Mouse (Mus musculus) ovary, adult 18-20 months (tissue): ENCODE measurements around the gene Inhbb.

ENCODE experiments used
- DNase-seq: peaks from one replicate; pipeline ENCODE4 v3.0.0; 2022; ENCODE audit warnings: low spot score, mixed read lengths

Inhbb gene

DNA sequence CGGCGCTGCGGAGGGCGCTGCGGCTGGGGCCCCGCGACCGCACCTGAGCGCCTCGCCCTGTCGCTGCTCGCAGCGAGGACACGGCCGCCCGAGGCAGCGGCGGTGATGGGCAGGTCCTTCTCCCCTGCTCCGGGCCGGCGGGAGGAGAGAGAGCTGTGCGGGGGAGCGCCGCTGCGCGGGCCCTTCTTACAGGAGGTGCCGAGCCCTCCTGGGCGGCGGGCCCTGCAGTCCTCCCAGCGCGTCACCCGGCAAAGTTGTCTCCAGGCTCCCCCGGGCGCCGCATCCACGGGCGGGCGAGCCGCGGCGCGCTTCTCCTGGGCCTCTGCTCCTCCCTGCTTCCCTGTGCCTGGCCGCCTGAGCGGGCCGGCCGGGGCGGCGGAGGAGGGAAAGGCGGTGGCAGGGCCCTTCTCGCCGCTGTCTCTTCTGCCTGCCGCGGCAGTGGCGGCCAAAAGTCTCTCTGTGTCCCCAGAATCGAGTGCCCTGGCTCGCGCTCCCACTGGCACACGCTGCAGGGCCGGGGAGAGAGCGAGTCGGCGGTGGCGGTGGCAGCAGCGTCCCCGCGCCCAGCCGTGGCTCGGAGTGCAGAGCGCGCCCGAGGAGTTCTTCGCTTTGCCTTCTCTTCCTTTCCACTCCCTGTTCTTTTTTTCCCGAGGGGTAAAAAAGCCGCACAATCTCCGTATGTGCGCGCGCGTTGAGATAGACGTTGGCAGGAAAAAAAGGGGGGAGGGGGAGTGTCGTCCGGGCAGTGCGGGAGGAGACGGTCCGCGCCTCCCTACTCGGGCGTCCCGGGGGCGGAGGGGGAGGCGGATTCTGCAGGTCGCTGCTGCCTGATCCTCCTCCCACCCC is at the start of gene Inhbb:
Inhbb (minus strand) TSS at position 673 of the 846 bp plus-strand sequence.
- peak; percentile 56 for DNase-seq

- DNase-seq: no peak
These were observed 41.3 kb upstream of the Inhbb start for GRCm38 (mm10) chr1:119463386-119463785.

GRCm38 (mm10) chr1:119460062-119460461 is 38.0 kb upstream of the Inhbb start:
- no peak for DNase-seq

GRCm38 (mm10) chr1:119457993-119458605 is 36.1 kb upstream of the Inhbb start:
- peak; percentile 39 for DNase-seq

- DNase-seq: peak; percentile 67
These were observed 35.4 kb upstream of the Inhbb start for GRCm38 (mm10) chr1:119457528-119457855.

GRCm38 (mm10) chr1:119456671-119457527 is 34.9 kb upstream of the Inhbb start:
- DNase-seq: no peak

GRCm38 (mm10) chr1:119453731-119454130 is 31.7 kb upstream of the Inhbb start:
- peak; percentile 29 for DNase-seq

DNA sequence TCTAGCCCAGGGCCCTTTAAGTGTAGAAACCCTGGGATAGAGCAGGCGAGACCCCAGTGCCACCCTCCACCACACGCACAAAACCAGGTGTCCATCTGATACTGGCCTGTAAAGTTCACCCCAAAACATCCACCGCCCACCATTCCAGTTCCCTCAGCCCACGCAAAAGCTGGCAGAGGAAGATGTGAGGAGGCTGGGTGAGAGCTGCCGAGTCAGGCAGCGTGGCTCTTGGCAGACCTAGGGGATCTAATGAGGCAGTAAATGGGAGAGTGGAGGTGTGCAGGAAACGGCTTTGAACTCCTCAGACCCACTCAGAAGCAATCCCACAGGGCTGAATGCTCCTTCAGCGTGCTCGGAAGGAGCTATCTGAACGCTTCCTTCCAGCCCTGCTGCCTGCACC is 29.4 kb upstream of the Inhbb start:
- no peak for DNase-seq

- no peak for DNase-seq
These were observed 28.8 kb upstream of the Inhbb start for GRCm38 (mm10) chr1:119450651-119451345.

DNA sequence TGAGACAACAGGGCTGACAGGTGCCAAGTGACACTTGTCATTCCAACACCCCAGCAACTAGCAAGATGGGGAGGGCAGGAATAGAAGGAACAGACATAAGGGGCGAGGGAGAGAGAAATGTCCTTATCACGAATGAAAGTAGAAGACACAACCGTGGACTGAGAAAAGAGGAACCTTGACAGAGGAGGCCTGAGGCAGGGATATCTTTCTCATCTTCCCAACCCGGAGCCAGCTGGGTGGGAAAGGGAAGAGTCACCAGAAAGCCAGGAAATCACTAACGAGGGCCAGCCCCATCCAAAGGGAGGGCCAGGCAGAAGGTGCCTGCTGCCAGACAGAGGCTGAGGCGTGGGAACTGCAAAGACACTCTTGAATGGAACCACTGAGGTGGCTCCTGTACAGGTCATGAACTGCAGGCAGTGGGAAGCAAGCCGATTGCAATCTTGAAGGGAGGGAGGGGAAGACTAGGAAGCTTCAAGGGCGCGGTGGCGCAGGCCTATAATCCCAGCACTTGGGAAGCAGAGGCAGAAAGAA is 24.8 kb upstream of the Inhbb start:
- DNase-seq: no peak

DNA sequence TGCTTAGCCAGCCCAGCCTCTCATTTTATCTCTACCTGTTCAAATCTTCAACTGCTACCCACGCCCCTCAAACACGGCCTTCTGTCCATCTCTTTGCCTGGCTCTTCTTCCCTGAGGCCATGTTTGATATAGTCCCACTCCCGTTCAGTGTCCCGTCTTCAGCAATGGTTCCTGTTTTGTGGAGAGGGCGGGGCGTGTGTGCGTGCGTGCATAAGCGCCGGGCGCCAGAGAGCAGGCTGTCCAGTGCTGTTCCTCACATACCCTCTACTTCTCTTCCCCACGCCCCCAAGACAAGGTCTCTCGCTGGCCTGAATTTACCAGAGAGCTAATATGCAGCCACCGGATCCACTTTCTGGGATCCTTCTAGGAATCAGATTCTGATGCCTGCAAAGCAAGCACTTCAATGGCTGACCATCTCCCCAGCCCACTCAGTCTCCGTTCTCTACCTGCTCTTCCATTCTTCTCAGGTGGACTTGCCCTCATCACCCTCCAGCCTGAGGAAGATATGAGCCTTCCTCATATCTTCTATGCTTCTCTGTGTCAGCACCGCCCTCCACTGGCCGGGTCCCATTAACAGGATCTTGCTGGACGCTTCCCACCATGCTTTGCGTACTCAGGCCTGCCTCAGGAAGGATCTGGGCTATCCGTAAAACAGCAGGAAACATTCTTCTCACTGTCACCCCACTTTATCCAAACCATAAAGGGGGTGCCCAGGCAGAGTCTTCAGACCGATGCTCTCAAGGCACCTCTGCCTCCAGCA is 21.7 kb upstream of the Inhbb start:
- DNase-seq: no peak

GRCm38 (mm10) chr1:119442901-119443300 is 20.9 kb upstream of the Inhbb start:
- DNase-seq: no peak

- DNase-seq: no peak
These were observed 16.1 kb upstream of the Inhbb start for GRCm38 (mm10) chr1:119438105-119438637.

DNA sequence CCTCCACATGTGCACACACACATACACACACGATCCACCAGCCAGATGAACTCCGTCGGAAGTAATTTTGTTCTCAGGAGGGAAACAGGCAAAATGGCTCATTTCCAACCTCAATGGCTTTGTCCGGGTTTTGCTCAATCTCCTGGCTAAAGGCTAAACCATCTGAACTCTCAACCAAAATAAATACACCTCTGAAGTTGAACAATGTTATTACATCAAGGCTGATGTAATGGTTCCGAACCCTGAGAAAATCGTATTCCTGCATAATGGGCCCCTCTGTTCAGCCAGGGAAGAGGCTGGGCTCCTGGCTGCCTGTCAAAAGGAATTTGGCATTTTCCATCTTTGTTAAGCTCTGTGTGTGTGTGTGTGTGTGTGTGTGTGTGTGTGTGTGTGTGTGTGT is 15.4 kb upstream of the Inhbb start:
- DNase-seq: no peak

DNA sequence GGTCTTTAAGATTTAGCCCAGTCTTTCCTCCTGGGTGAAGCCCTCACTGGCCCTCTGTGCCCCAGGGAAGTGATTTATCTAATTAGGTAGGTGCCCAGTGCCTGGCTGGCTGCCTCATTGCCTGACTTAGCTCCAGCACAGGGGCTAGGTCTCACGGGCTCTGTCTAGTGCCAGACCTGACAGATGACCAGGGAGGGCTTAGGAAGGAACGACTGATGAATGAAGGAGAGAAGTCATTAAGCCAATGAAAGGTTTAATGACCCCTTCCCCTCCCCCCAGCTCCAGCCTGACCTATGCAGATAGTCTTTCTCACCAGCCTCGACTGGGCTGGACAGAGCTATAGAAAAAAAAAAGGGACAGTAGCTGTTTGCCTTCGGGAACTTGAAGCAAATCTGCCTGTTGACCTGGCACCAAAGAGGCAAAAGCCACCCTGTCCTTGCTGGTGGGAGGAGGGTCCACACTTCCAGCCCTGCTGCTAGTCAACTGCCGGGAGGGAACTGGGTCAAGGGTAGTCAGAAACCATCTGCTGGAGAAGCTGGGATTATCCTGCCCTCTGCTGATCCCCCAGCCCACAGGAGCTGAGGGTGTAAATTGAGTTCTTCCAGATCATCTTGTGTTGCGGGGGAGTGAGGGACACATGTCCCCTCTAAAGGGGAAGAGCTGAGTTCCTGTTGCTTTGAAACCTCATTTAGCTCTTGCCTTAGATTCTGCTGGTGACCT is 2.3 kb upstream of the Inhbb start:
- DNase-seq: no peak

DNA sequence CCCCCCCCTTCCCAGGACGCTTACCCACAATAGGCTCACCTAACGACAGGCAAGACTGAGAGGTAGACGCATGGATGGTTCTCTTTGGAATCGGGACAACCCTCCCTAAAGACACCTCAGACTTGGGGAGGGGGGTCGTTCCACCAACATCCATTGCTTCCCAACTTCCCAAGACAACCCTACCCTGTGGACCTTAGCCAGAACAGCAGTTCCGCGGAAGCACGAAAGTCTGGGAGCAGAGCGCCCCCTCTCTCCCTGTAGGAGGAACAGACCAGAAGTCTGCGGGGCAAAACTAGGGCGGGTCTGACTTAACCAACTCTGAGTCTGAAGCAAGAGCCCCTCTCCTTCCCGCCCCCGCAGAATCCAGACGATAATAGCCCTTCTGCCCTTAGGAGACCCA is 1.5 kb upstream of the Inhbb start:
- no peak for DNase-seq

- DNase-seq: no peak
These were observed 490 bp upstream of the Inhbb start for GRCm38 (mm10) chr1:119422460-119423015.

GRCm38 (mm10) chr1:119420984-119421575 is 968 bp downstream of the Inhbb start:
- DNase-seq: no peak

DNA sequence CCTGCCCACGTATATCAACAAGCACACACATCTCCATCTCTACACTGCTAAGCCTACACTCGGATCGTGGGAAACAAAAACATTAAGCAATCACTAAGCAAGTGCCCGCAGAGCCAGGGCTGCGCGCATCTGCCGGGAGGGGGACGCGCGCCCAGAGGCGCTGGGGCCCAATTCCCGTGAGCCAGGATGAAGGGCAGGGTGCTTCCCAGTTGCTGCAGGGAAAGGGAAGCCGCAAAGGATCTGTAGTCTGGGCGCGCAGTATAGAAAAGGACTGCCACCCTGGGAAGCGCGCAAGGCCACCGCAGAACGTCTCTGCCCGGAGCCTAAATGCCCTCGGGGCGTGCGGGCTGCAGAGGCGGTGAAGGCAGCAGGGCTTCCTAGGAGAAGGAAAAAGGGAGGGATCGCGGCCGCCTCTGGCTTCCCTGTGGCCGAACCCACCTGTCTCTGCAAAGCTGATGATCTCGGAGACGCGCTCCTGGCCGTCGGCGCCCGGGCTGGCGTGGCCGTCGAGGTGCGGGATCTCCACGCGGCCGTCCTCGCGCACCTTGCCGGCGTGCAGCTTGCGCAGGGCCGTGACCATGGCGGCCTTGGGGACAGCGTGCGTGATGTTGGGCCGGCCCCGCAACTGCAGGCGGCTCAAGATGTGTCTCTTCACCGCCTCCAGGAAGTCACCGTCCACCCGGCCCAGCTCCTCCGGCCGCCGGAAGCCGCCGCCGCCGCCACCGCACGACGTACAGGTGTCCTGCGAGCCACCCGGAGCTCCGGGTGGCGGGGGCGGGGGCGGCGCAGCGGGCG is 1.7 kb downstream of the Inhbb start:
- no peak for DNase-seq
